Mouse (Mus musculus): ENCODE measurements around the gene Cacna1c.

- TF ChIP-seq GATA1 (IDR thresholded peaks at IDR 0.05; ENCODE audit: borderline replicate concordance, low read length): no peak
- TF ChIP-seq FLI1 (IDR thresholded peaks at IDR 0.05; ENCODE audit: low read length): no peak
These were observed 168.3 kb downstream of the Cacna1c start for GRCm38 (mm10) chr6:119027880-119028279.

All from megakaryocyte, embryonic 14.5 days (primary cell).